Mouse (Mus musculus): ENCODE measurements around the gene Tbx3. TPM values are rescaled to one million over a fixed set of nuclear protein-coding genes. Genes with fewer than 3 reads are reported as not detected.

Tbx3 gene
- polyA plus RNA-seq, 1 experiment from 2014 or later: 22.6 TPM

GRCm38 (mm10) chr5:119657362-119657761 lies 13.1 kb upstream of the Tbx3 start:
- Histone ChIP-seq H3K9ac (ENCODE audit: low read depth, low read length) (no peak overlapping the region), H3K4me1 (ENCODE audit: control insufficient read depth, insufficient read depth, low read length) (peaks cover 4% of the 10 kb centered on the region; the same call in 1 of the 2 replicates), H3K4me3 (ENCODE audit: low read depth, low read length) (no peak overlapping the region), H3K9me3 (ENCODE audit: control insufficient read depth, low read length) (no peaks in the 10 kb centered on the region), H3K4me2 (ENCODE audit: low read depth, low read length) (no peak overlapping the region), H3K27ac (replicated peaks; ENCODE audit: low read depth, low read length) (no peak overlapping the region), H3K27me3 (replicated peaks; ENCODE audit: control insufficient read depth, insufficient read depth, low read length) (peaks cover 72% of the 10 kb centered on the region), H3K36me3 (ENCODE audit: control insufficient read depth, insufficient read depth, low read length) (no peaks in the 10 kb centered on the region)
- 15% methylated on average over 6 of the region's 6 CpGs for WGBS
- DNase-seq (ENCODE audit: low spot score) (no peak), ATAC-seq (ENCODE audit: low read depth) (no peak)

- WGBS: 19% methylated on average over 6 of the region's 6 CpGs
- H3K27me3 ChIP-seq (replicated peaks; ENCODE audit: control insufficient read depth, insufficient read depth, low read length): peaks cover 76% of the 10 kb centered on the region
- H3K9ac ChIP-seq (ENCODE audit: low read depth, low read length): no peak overlapping the region
- H3K9me3 ChIP-seq (ENCODE audit: control insufficient read depth, low read length): no peaks in the 10 kb centered on the region
- H3K4me3 ChIP-seq (ENCODE audit: low read depth, low read length): no peak overlapping the region
- ATAC-seq (ENCODE audit: low read depth) (no peak), DNase-seq (ENCODE audit: low spot score) (no peak)
- H3K4me2 ChIP-seq (ENCODE audit: low read depth, low read length): no peak overlapping the region
- peaks cover 4% of the 10 kb centered on the region; the same call in 1 of the 2 replicates for H3K4me1 ChIP-seq (ENCODE audit: control insufficient read depth, insufficient read depth, low read length)
- H3K27ac ChIP-seq (replicated peaks; ENCODE audit: low read depth, low read length): no peak overlapping the region
- no peaks in the 10 kb centered on the region for H3K36me3 ChIP-seq (ENCODE audit: control insufficient read depth, insufficient read depth, low read length)
These were observed 12.7 kb upstream of the Tbx3 start for GRCm38 (mm10) chr5:119657804-119658203.

GRCm38 (mm10) chr5:119658396-119658795 lies 12.1 kb upstream of the Tbx3 start:
- Histone ChIP-seq H3K9me3 (ENCODE audit: control insufficient read depth, low read length) (no peaks in the 10 kb centered on the region), H3K9ac (ENCODE audit: low read depth, low read length) (no peak overlapping the region), H3K4me2 (ENCODE audit: low read depth, low read length) (no peak overlapping the region), H3K27me3 (replicated peaks; ENCODE audit: control insufficient read depth, insufficient read depth, low read length) (peaks cover 82% of the 10 kb centered on the region), H3K36me3 (ENCODE audit: control insufficient read depth, insufficient read depth, low read length) (no peaks in the 10 kb centered on the region), H3K27ac (replicated peaks; ENCODE audit: low read depth, low read length) (no peak overlapping the region), H3K4me3 (ENCODE audit: low read depth, low read length) (no peak overlapping the region), H3K4me1 (ENCODE audit: control insufficient read depth, insufficient read depth, low read length) (peaks cover 4% of the 10 kb centered on the region; the same call in 1 of the 2 replicates)
- DNase-seq (ENCODE audit: low spot score) (no peak), ATAC-seq (ENCODE audit: low read depth) (no peak)
- WGBS: 11% methylated on average over 5 of the region's 5 CpGs

GRCm38 (mm10) chr5:119659041-119659440 lies 11.4 kb upstream of the Tbx3 start:
- Histone ChIP-seq H3K4me3 (ENCODE audit: low read depth, low read length) (no peak overlapping the region), H3K27me3 (replicated peaks; ENCODE audit: control insufficient read depth, insufficient read depth, low read length) (peaks cover 88% of the 10 kb centered on the region), H3K4me1 (ENCODE audit: control insufficient read depth, insufficient read depth, low read length) (peaks cover 4% of the 10 kb centered on the region; the same call in 1 of the 2 replicates), H3K27ac (replicated peaks; ENCODE audit: low read depth, low read length) (no peak overlapping the region), H3K36me3 (ENCODE audit: control insufficient read depth, insufficient read depth, low read length) (no peaks in the 10 kb centered on the region), H3K9me3 (ENCODE audit: control insufficient read depth, low read length) (no peaks in the 10 kb centered on the region), H3K9ac (ENCODE audit: low read depth, low read length) (no peak overlapping the region), H3K4me2 (ENCODE audit: low read depth, low read length) (no peak overlapping the region)
- WGBS: 9% methylated on average over 3 of the region's 3 CpGs
- DNase-seq (ENCODE audit: low spot score) (no peak), ATAC-seq (ENCODE audit: low read depth) (no peak)

- DNase-seq (ENCODE audit: low spot score) (no peak), ATAC-seq (ENCODE audit: low read depth) (no peak)
- H3K4me3 ChIP-seq (ENCODE audit: low read depth, low read length): 0 out of 2 replicates have a peak overlapping the region, but pooled peaks have one; percentile 4
- peak overlapping the region; percentile 16; the same call in 1 of the 2 replicates for H3K9ac ChIP-seq (ENCODE audit: low read depth, low read length)
- H3K36me3 ChIP-seq (ENCODE audit: control insufficient read depth, insufficient read depth, low read length): no peaks in the 10 kb centered on the region
- H3K9me3 ChIP-seq (ENCODE audit: control insufficient read depth, low read length): no peaks in the 10 kb centered on the region
- 2% methylated on average over 24 of the region's 25 CpGs for WGBS
- H3K4me2 ChIP-seq (ENCODE audit: low read depth, low read length): peak overlapping the region; percentile 44
- peaks cover 94% of the 10 kb centered on the region for H3K27me3 ChIP-seq (replicated peaks; ENCODE audit: control insufficient read depth, insufficient read depth, low read length)
- peaks cover 4% of the 10 kb centered on the region; the same call in 1 of the 2 replicates for H3K4me1 ChIP-seq (ENCODE audit: control insufficient read depth, insufficient read depth, low read length)
- no peak overlapping the region for H3K27ac ChIP-seq (replicated peaks; ENCODE audit: low read depth, low read length)
These were observed 9.7 kb upstream of the Tbx3 start for GRCm38 (mm10) chr5:119660526-119661410.

GRCm38 (mm10) chr5:119661474-119661873 lies 9.0 kb upstream of the Tbx3 start:
- peaks cover 94% of the 10 kb centered on the region for H3K27me3 ChIP-seq (replicated peaks; ENCODE audit: control insufficient read depth, insufficient read depth, low read length)
- H3K4me1 ChIP-seq (ENCODE audit: control insufficient read depth, insufficient read depth, low read length): peaks cover 4% of the 10 kb centered on the region; the same call in 1 of the 2 replicates
- 2% methylated on average over 11 of the region's 11 CpGs for WGBS
- H3K4me3 ChIP-seq (ENCODE audit: low read depth, low read length): 0 out of 2 replicates have a peak overlapping the region, but pooled peaks have one; percentile 4
- no peaks in the 10 kb centered on the region for H3K9me3 ChIP-seq (ENCODE audit: control insufficient read depth, low read length)
- no peak overlapping the region for H3K27ac ChIP-seq (replicated peaks; ENCODE audit: low read depth, low read length)
- DNase-seq (ENCODE audit: low spot score) (no peak), ATAC-seq (ENCODE audit: low read depth) (no peak)
- no peaks in the 10 kb centered on the region for H3K36me3 ChIP-seq (ENCODE audit: control insufficient read depth, insufficient read depth, low read length)
- no peak overlapping the region for H3K9ac ChIP-seq (ENCODE audit: low read depth, low read length)
- H3K4me2 ChIP-seq (ENCODE audit: low read depth, low read length): peak overlapping the region; percentile 44

GRCm38 (mm10) chr5:119662326-119662725 lies 8.1 kb upstream of the Tbx3 start:
- no peaks in the 10 kb centered on the region for H3K9me3 ChIP-seq (ENCODE audit: control insufficient read depth, low read length)
- 2% methylated on average over 13 of the region's 13 CpGs for WGBS
- DNase-seq (ENCODE audit: low spot score): no peak
- H3K4me3 ChIP-seq (ENCODE audit: low read depth, low read length): peak overlapping the region; percentile 16; the same call in 1 of the 2 replicates
- peak overlapping the region; percentile 39 for H3K27ac ChIP-seq (replicated peaks; ENCODE audit: low read depth, low read length)
- no peaks in the 10 kb centered on the region for H3K36me3 ChIP-seq (ENCODE audit: control insufficient read depth, insufficient read depth, low read length)
- ATAC-seq (ENCODE audit: low read depth): no peak
- peaks cover 4% of the 10 kb centered on the region; the same call in 1 of the 2 replicates for H3K4me1 ChIP-seq (ENCODE audit: control insufficient read depth, insufficient read depth, low read length)
- peak overlapping the region; percentile 44 for H3K4me2 ChIP-seq (ENCODE audit: low read depth, low read length)
- H3K9ac ChIP-seq (ENCODE audit: low read depth, low read length): peak overlapping the region; percentile 54; the same call in 1 of the 2 replicates
- H3K27me3 ChIP-seq (replicated peaks; ENCODE audit: control insufficient read depth, insufficient read depth, low read length): peaks cover 94% of the 10 kb centered on the region

- no peak for ATAC-seq (ENCODE audit: low read depth)
- Histone ChIP-seq H3K27me3 (replicated peaks; ENCODE audit: control insufficient read depth, insufficient read depth, low read length) (peaks cover 94% of the 10 kb centered on the region), H3K4me3 (ENCODE audit: low read depth, low read length) (peak overlapping the region; percentile 16), H3K4me2 (ENCODE audit: low read depth, low read length) (peak overlapping the region; percentile 44), H3K27ac (replicated peaks; ENCODE audit: low read depth, low read length) (peak overlapping the region; percentile 39), H3K9me3 (ENCODE audit: control insufficient read depth, low read length) (no peaks in the 10 kb centered on the region), H3K9ac (ENCODE audit: low read depth, low read length) (peak overlapping the region; percentile 54; the same call in 1 of the 2 replicates), H3K36me3 (ENCODE audit: control insufficient read depth, insufficient read depth, low read length) (no peaks in the 10 kb centered on the region), H3K4me1 (ENCODE audit: control insufficient read depth, insufficient read depth, low read length) (peaks cover 4% of the 10 kb centered on the region; the same call in 1 of the 2 replicates)
- 8% methylated on average over 12 of the region's 12 CpGs for WGBS
- DNase-seq (ENCODE audit: low spot score): no peak
These were observed 7.7 kb upstream of the Tbx3 start for GRCm38 (mm10) chr5:119662731-119663130.
